Mouse (Mus musculus) liver, embryonic 14.5 days (tissue): Measurements from ENCODE around the gene Arfgef3.

Source experiments
- CTCF ChIP-seq: IDR thresholded peaks from 2 replicates; pipeline ENCODE4 v1.5.1; 2016; ENCODE audit warnings: antibody characterized with exemption, low read depth, control low read depth
- EP300 ChIP-seq: IDR thresholded peaks from 2 replicates; pipeline ENCODE4 v1.6.1; 2016; ENCODE audit warnings: antibody characterized with exemption, low read depth

DNA sequence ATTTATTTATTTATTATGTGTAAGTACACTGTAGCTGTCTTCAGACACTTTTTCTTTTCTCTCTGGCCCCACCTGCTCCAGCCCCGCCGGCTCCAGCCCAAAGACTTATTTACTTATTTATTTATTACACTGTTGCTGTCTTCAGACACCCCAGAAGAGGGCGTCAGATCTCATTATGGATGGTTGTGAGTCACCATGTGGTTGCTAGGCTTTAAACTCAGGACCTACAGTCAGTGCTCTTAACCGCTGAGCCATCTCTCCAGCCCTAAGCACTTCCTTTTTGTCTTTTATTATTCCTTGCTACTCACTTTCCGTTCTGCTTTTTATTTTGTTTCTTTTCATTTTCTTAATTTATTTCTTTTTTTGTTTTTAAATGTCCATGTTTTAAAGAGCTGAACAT lies 182.3 kb downstream of the Arfgef3 start:
- TF ChIP-seq CTCF (no peak), EP300 (no peak)
